Comparison of ENCODE assay signal across 9 mouse cellular contexts in genomic region chr4:107602787-107603186, GRCm38 (mm10).
DNase-seq lines count a peak whose midpoint lies in the region; ATAC-seq lines count a peak whose summit lies in the region.
"Had no signal": no experiment of that assay in that cellular context is flagged by ENCODE, and none has a peak within 500 bp of the region (broad histone marks: within the 10 kb centered on the region; RNA-seq: fewer than 3 reads in every experiment).

No protein-coding gene starts in this region.

- H3K9ac ChIP-seq in forebrain, embryonic 12.5 days = no peak overlapping the region
- H3K9ac ChIP-seq in midbrain, embryonic 15.5 days = no peak overlapping the region
- H3K9ac ChIP-seq in neural tube, embryonic 15.5 days (replicated peaks) = no peak overlapping the region

- no peak overlapping the region for H3K4me3 ChIP-seq in forebrain, embryonic 10.5 days
- H3K4me3 ChIP-seq in forebrain, embryonic 12.5 days (replicated peaks) = no peak overlapping the region
- no peak overlapping the region for H3K4me3 ChIP-seq in midbrain, embryonic 15.5 days
- no peak overlapping the region for H3K4me3 ChIP-seq in midbrain, embryonic 10.5 days
- no peak overlapping the region for H3K4me3 ChIP-seq in neural tube, embryonic 15.5 days (replicated peaks)
- H3K4me3 ChIP-seq: embryonic facial prominence, embryonic 13.5 days had no signal

- WGBS in forebrain, embryonic 10.5 days = 90% methylated on average over 14 of the region's 14 CpGs
- WGBS in forebrain, embryonic 12.5 days = 88% methylated on average over 14 of the region's 14 CpGs
- WGBS in midbrain, embryonic 15.5 days = 81% methylated on average over 14 of the region's 14 CpGs
- 85% methylated on average over 14 of the region's 14 CpGs for WGBS in midbrain, embryonic 10.5 days
- WGBS in neural tube, embryonic 15.5 days = 75% methylated on average over 14 of the region's 14 CpGs

- DNase-seq in forebrain, embryonic 10.5 days (ENCODE audit: extremely low spot score, low spot score) = no peak
- no peak for DNase-seq in midbrain, embryonic 10.5 days (ENCODE audit: low spot score)
- peak; percentile 28 to 33 for DNase-seq in cerebellum, postnatal 36 days
- DNase-seq in layer of hippocampus, postnatal 36 days = peak; percentile 26 to 28
- no peak for DNase-seq in embryo, embryonic 10.5 days (ENCODE audit: low spot score)

- H3K27me3 ChIP-seq in forebrain, embryonic 10.5 days (ENCODE audit: poor library complexity, severe bottlenecking) = peaks cover 12% of the 10 kb centered on the region
- H3K27me3 ChIP-seq in forebrain, embryonic 12.5 days = peaks cover 10% of the 10 kb centered on the region; the same call in 1 of the 2 replicates
- H3K27me3 ChIP-seq in midbrain, embryonic 15.5 days (replicated peaks) = no peaks in the 10 kb centered on the region
- 0 out of 2 replicates have a peak, but pooled peaks cover 9% of the 10 kb centered on the region for H3K27me3 ChIP-seq in midbrain, embryonic 10.5 days (ENCODE audit: low read depth, poor library complexity, severe bottlenecking)
- no peaks in the 10 kb centered on the region for H3K27me3 ChIP-seq in neural tube, embryonic 15.5 days (replicated peaks)
- H3K27me3 ChIP-seq: embryonic facial prominence, embryonic 13.5 days had no signal

- ATAC-seq in forebrain, embryonic 12.5 days (ENCODE audit: low FRiP score) = no peak
- 0 out of 2 replicates have a peak, but pooled peaks have one; percentile 20 for ATAC-seq in midbrain, embryonic 15.5 days (replicated peaks)
- ATAC-seq in neural tube, embryonic 15.5 days (ENCODE audit: low FRiP score) = no peak

- no peak overlapping the region for H3K4me2 ChIP-seq in forebrain, embryonic 12.5 days
- H3K4me2 ChIP-seq in midbrain, embryonic 15.5 days = no peak overlapping the region
- H3K4me2 ChIP-seq in neural tube, embryonic 15.5 days = no peak overlapping the region
- H3K4me2 ChIP-seq: embryonic facial prominence, embryonic 13.5 days had no signal

- H3K9me3 ChIP-seq in forebrain, embryonic 10.5 days = no peaks in the 10 kb centered on the region
- H3K9me3 ChIP-seq in forebrain, embryonic 12.5 days = no peaks in the 10 kb centered on the region
- H3K9me3 ChIP-seq in midbrain, embryonic 15.5 days = no peaks in the 10 kb centered on the region
- no peaks in the 10 kb centered on the region for H3K9me3 ChIP-seq in midbrain, embryonic 10.5 days (replicated peaks)
- H3K9me3 ChIP-seq in neural tube, embryonic 15.5 days (replicated peaks) = no peaks in the 10 kb centered on the region
- H3K9me3 ChIP-seq: embryonic facial prominence, embryonic 13.5 days had no signal

- no peaks in the 10 kb centered on the region for H3K36me3 ChIP-seq in forebrain, embryonic 10.5 days (replicated peaks)
- no peaks in the 10 kb centered on the region for H3K36me3 ChIP-seq in forebrain, embryonic 12.5 days (replicated peaks)
- no peaks in the 10 kb centered on the region for H3K36me3 ChIP-seq in midbrain, embryonic 15.5 days (replicated peaks)
- H3K36me3 ChIP-seq in midbrain, embryonic 10.5 days = no peaks in the 10 kb centered on the region
- H3K36me3 ChIP-seq in neural tube, embryonic 15.5 days = no peaks in the 10 kb centered on the region
- H3K36me3 ChIP-seq: embryonic facial prominence, embryonic 13.5 days had no signal

- H3K4me1 ChIP-seq in forebrain, embryonic 10.5 days = peaks cover 32% of the 10 kb centered on the region
- peaks cover 13% of the 10 kb centered on the region for H3K4me1 ChIP-seq in forebrain, embryonic 12.5 days
- H3K4me1 ChIP-seq in midbrain, embryonic 15.5 days = peaks cover 7% of the 10 kb centered on the region
- H3K4me1 ChIP-seq in midbrain, embryonic 10.5 days = peaks cover 27% of the 10 kb centered on the region
- peaks cover 10% of the 10 kb centered on the region for H3K4me1 ChIP-seq in neural tube, embryonic 15.5 days

- 0 out of 2 replicates have a peak overlapping the region, but pooled peaks have one; percentile 18 for H3K27ac ChIP-seq in forebrain, embryonic 10.5 days
- H3K27ac ChIP-seq in forebrain, embryonic 12.5 days = no peak overlapping the region
- no peak overlapping the region for H3K27ac ChIP-seq in midbrain, embryonic 15.5 days
- H3K27ac ChIP-seq in midbrain, embryonic 10.5 days (replicated peaks) = no peak overlapping the region
- H3K27ac ChIP-seq in neural tube, embryonic 15.5 days (replicated peaks) = no peak overlapping the region
- H3K27ac ChIP-seq: embryonic facial prominence, embryonic 13.5 days had no signal

Comparison
In these comparisons a context has a peak if more than half of its experiments do, and no peak if none do; other contexts are left out.
1. DNase-seq: peak in cerebellum, postnatal 36 days (2 of 2) and layer of hippocampus, postnatal 36 days (2 of 2); none in forebrain, embryonic 10.5 days (single experiment), midbrain, embryonic 10.5 days (single experiment) and embryo, embryonic 10.5 days (single experiment).